Mouse (Mus musculus): ENCODE measurements at regions not wholly inside any gene's neighbourhood (a gene's known extent, or its start where the extent isn't known, plus 50 kb on each side); places are given as distances from the start of the nearest gene placed in this dataset.

- DNase-seq (ENCODE audit: low spot score in 2 of 2): peak in 1 of 2 experiments; percentile 52
These were observed 55.8 kb upstream of the Pak3 start for GRCm38 (mm10) chrX:143462632-143463031.

- DNase-seq (ENCODE audit: low spot score in 2 of 2): peak in 1 of 2 experiments; percentile 29
These were observed 54.7 kb upstream of the Chrdl1 start for GRCm38 (mm10) chrX:143448636-143449346.

- peak in 1 of 2 experiments; percentile 68 for DNase-seq (ENCODE audit: low spot score in 2 of 2)
These were observed 50.5 kb upstream of the Chrdl1 start for GRCm38 (mm10) chrX:143444581-143444980.

All from layer of hippocampus, adult 18-20 months (tissue).